Mouse (Mus musculus) G1E (cell line): ENCODE results near the gene Nfe2l1.

Experiments
- CTCF ChIP-seq: IDR thresholded peaks from 2 replicates; pipeline ENCODE4 v1.5.1; 2012; ENCODE audit warnings: low read depth, low read length, inconsistent platforms, mixed read lengths
- POLR2AphosphoS5 ChIP-seq: IDR thresholded peaks from 2 replicates; pipeline ENCODE4 v1.6.1; 2012; ENCODE audit warnings: low read depth, low read length, inconsistent platforms; ENCODE audit not compliant: insufficient replicate concordance
- TAL1 ChIP-seq: conservative IDR thresholded peaks from 2 replicates; pipeline ENCODE4 v1.6.1; 2012; ENCODE audit warnings: low read depth, low read length, inconsistent platforms, mixed read lengths

DNA sequence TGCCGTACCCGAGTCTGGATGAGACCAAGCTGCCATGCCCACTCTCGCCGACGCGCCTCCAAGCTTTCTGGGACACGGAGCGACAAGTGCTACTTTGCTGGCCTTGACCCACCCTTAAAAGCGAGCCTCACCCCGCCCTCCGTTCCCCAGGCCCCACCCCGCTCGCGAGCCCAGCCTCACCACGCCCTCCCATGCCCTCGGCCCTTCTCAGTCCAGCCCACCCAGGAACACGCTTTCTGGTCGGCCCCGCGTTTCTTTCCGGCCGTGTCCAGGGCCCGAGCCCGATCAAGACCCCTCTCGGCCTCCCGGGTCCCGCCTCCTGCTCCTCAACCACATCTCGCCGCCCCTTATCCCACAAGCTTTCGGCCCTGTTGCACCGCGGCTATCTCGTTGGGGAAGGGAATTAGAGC is 360 bp downstream of the Nfe2l1 start:
- TF ChIP-seq TAL1 (no peak), CTCF (no peak), POLR2AphosphoS5 (no peak)
